Mouse (Mus musculus): ENCODE measurements around the gene Dzip1l.

- no peak for TF ChIP-seq CTCF (IDR thresholded peaks at IDR 0.05; ENCODE audit: extremely low read depth, insufficient read depth, low read length)
- TF ChIP-seq POLR2A (IDR thresholded peaks at IDR 0.05; ENCODE audit: extremely low read depth, insufficient read depth, low read length): no peak
Measured at GRCm38 (mm10) chr9:99632264-99632663, 3.0 kb downstream of the Dzip1l start.
